ENCODE assay signal across 9 mouse cellular contexts in the genomic region with DNA sequence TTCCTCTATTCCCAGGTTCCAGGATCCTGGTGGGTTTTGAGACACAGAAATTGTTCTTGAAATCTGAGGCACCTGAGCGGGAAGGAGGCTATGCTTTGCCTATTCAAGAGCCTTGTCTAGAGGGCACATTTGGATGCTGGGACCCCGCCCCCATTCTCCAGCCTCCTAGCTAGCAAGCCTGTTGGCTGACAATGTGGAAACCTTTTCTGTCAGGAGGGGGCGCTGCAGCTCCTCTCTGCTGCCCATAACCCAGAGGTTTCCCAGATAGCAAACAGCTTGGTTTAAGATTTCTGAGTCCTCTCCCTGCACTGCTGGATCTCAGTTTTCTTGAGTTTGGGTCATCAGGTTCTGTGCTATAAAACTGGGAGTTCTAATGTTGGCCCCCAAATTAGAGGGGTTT.
DNase-seq lines count a peak whose midpoint lies in the region; ATAC-seq lines count a peak whose summit lies in the region.
"Had no signal": no experiment of that assay in that cellular context is flagged by ENCODE, and none has a peak within 500 bp of the region (broad histone marks: within the 10 kb centered on the region; RNA-seq: fewer than 3 reads in every experiment).

No protein-coding gene starts in this region.

- H3K4me3 ChIP-seq in liver, embryonic 12.5 days: no peak overlapping the region
- no peak overlapping the region for H3K4me3 ChIP-seq in kidney, embryonic 15.5 days (replicated peaks)
- H3K4me3 ChIP-seq in limb, embryonic 13.5 days: no peak overlapping the region
- H3K4me3 ChIP-seq in neural tube, embryonic 13.5 days: no peak overlapping the region

- no peaks in the 10 kb centered on the region for H3K4me1 ChIP-seq in liver, embryonic 12.5 days
- peaks cover 8% of the 10 kb centered on the region; the same call in 1 of the 2 replicates for H3K4me1 ChIP-seq in kidney, embryonic 15.5 days
- peaks cover 32% of the 10 kb centered on the region for H3K4me1 ChIP-seq in limb, embryonic 13.5 days
- H3K4me1 ChIP-seq in neural tube, embryonic 13.5 days (replicated peaks): peaks cover 44% of the 10 kb centered on the region

- no peak for ATAC-seq in liver, embryonic 12.5 days
- peak; percentile 52; the same call in 1 of the 2 replicates for ATAC-seq in granulocyte monocyte progenitor cell, adult 5-6 weeks (replicated peaks; ENCODE audit: poor library complexity, severe bottlenecking)
- ATAC-seq in kidney, embryonic 15.5 days (replicated peaks; ENCODE audit: low FRiP score): peak; percentile 55; the same call in 1 of the 2 replicates
- peak; percentile 72; the same call in 1 of the 2 replicates for ATAC-seq in limb, embryonic 13.5 days (ENCODE audit: low FRiP score, low read depth)
- peak; percentile 55; the same call in 1 of the 2 replicates for ATAC-seq in neural tube, embryonic 13.5 days (ENCODE audit: low read depth)

- WGBS in liver, embryonic 12.5 days (ENCODE audit: insufficient replicate concordance): 11% methylated on average over 3 of the region's 3 CpGs
- 15% methylated on average over 3 of the region's 3 CpGs for WGBS in kidney, embryonic 15.5 days
- 11% methylated on average over 3 of the region's 3 CpGs for WGBS in limb, embryonic 13.5 days
- 18% methylated on average over 3 of the region's 3 CpGs for WGBS in neural tube, embryonic 13.5 days

- H3K27me3 ChIP-seq in liver, embryonic 12.5 days (replicated peaks): no peaks in the 10 kb centered on the region
- H3K27me3 ChIP-seq in kidney, embryonic 15.5 days: no peaks in the 10 kb centered on the region
- no peaks in the 10 kb centered on the region for H3K27me3 ChIP-seq in limb, embryonic 13.5 days
- H3K27me3 ChIP-seq in neural tube, embryonic 13.5 days: no peaks in the 10 kb centered on the region

- no peaks in the 10 kb centered on the region for H3K36me3 ChIP-seq in liver, embryonic 12.5 days
- H3K36me3 ChIP-seq in kidney, embryonic 15.5 days: no peaks in the 10 kb centered on the region
- H3K36me3 ChIP-seq in limb, embryonic 13.5 days: peaks cover 7% of the 10 kb centered on the region; the same call in 1 of the 2 replicates
- peaks cover 9% of the 10 kb centered on the region; the same call in 1 of the 2 replicates for H3K36me3 ChIP-seq in neural tube, embryonic 13.5 days
- H3K36me3 ChIP-seq: G1E had no signal

- H3K27ac ChIP-seq in liver, embryonic 12.5 days: no peak overlapping the region
- no peak overlapping the region for H3K27ac ChIP-seq in kidney, embryonic 15.5 days
- peak overlapping the region; percentile 33; the same call in 1 of the 2 replicates for H3K27ac ChIP-seq in limb, embryonic 13.5 days
- H3K27ac ChIP-seq in neural tube, embryonic 13.5 days (replicated peaks): no peak overlapping the region

- no peak overlapping the region for H3K9ac ChIP-seq in liver, embryonic 12.5 days
- no peak overlapping the region for H3K9ac ChIP-seq in kidney, embryonic 15.5 days
- no peak overlapping the region for H3K9ac ChIP-seq in limb, embryonic 13.5 days
- no peak overlapping the region for H3K9ac ChIP-seq in neural tube, embryonic 13.5 days

- H3K9me3 ChIP-seq in liver, embryonic 12.5 days (replicated peaks): no peaks in the 10 kb centered on the region
- H3K9me3 ChIP-seq in kidney, embryonic 15.5 days (replicated peaks): no peaks in the 10 kb centered on the region
- H3K9me3 ChIP-seq in limb, embryonic 13.5 days: no peaks in the 10 kb centered on the region
- H3K9me3 ChIP-seq in neural tube, embryonic 13.5 days: no peaks in the 10 kb centered on the region

- peak; percentile 66 for DNase-seq in liver
- peak; percentile 86 for DNase-seq in embryo, embryonic 9.5 days (ENCODE audit: extremely low spot score)
- peak; percentile 46 to 50 for DNase-seq in urinary bladder, adult 18-20 months (ENCODE audit: low spot score in 2 of 2)

- no peak overlapping the region for H3K4me2 ChIP-seq in liver, embryonic 12.5 days
- H3K4me2 ChIP-seq in kidney, embryonic 15.5 days: no peak overlapping the region
- no peak overlapping the region for H3K4me2 ChIP-seq in limb, embryonic 13.5 days (replicated peaks)
- no peak overlapping the region for H3K4me2 ChIP-seq in neural tube, embryonic 13.5 days
